Mouse (Mus musculus) erythroid progenitor cell, adult 5-6 weeks (primary cell): ENCODE measurements around the gene Atf5. TPM values are rescaled to one million over a fixed set of nuclear protein-coding genes. Genes with fewer than 3 reads are reported as not detected.

Experiments
- ATAC-seq: replicated peaks from 2 replicates; pipeline ENCODE4 v1.8.0; 2016; ENCODE audit warnings: moderate number of reproducible peaks, mild to moderate bottlenecking, moderate TSS enrichment, inconsistent platforms; ENCODE audit not compliant: poor library complexity, low FRiP score, severe bottlenecking
- total RNA-seq, 2 experiments: library from RNA; stranded (forward) in 1 of 2; stranded (reverse) in 1 of 2; fragments of 150-400 nt in 1 of 2; fragments of 186-747, 209-891 nt in 1 of 2; gene quantifications; 2 replicates each; pipeline versions ENCODE4 v1.2.3 to v1.2.4; 2015 to 2017; ENCODE audit warnings: low replicate concordance in 2 of 2

Gene Atf5
- total RNA-seq, 2 experiments from 2014 or later: 2.8 to 3.4 TPM

GRCm38 (mm10) chr7:44850789-44851624 lies 34.5 kb upstream of the Atf5 start:
- ATAC-seq: no peak

- no peak for ATAC-seq
These were observed 33.7 kb upstream of the Atf5 start for GRCm38 (mm10) chr7:44850146-44850545.

- peak; percentile 55 for ATAC-seq
These were observed 33.1 kb upstream of the Atf5 start for GRCm38 (mm10) chr7:44849416-44850111.

GRCm38 (mm10) chr7:44848561-44849415 lies 32.3 kb upstream of the Atf5 start, which contains the start of the genes Akt1s1 and Tbc1d17:
Akt1s1 (plus strand) TSS chr7:44848991.
Tbc1d17 (minus strand) TSS chr7:44849079.
- peak; percentile 78 for ATAC-seq

- ATAC-seq: no peak
These were observed 31.3 kb upstream of the Atf5 start for GRCm38 (mm10) chr7:44847772-44848171.

- no peak for ATAC-seq
These were observed 30.3 kb upstream of the Atf5 start for GRCm38 (mm10) chr7:44846804-44847203.

- ATAC-seq: no peak
These were observed 28.5 kb upstream of the Atf5 start for GRCm38 (mm10) chr7:44845006-44845405.

- no peak for ATAC-seq
These were observed 25.5 kb upstream of the Atf5 start for GRCm38 (mm10) chr7:44841825-44842463.

- no peak for ATAC-seq
These were observed 24.0 kb upstream of the Atf5 start for GRCm38 (mm10) chr7:44840426-44840825.

GRCm38 (mm10) chr7:44839491-44840191 lies 23.2 kb upstream of the Atf5 start:
- no peak for ATAC-seq

GRCm38 (mm10) chr7:44839171-44839490 lies 22.7 kb upstream of the Atf5 start:
- ATAC-seq: no peak

- ATAC-seq: no peak
These were observed 21.6 kb upstream of the Atf5 start for GRCm38 (mm10) chr7:44838073-44838472.

- no peak for ATAC-seq
These were observed 20.1 kb upstream of the Atf5 start for GRCm38 (mm10) chr7:44836423-44837053.

- no peak for ATAC-seq
These were observed 19.6 kb upstream of the Atf5 start for GRCm38 (mm10) chr7:44836016-44836404.

GRCm38 (mm10) chr7:44835373-44836015 lies 19.0 kb upstream of the Atf5 start:
- ATAC-seq: no peak

GRCm38 (mm10) chr7:44832763-44833162 lies 16.3 kb upstream of the Atf5 start:
- ATAC-seq: no peak

GRCm38 (mm10) chr7:44828706-44829105 lies 12.2 kb upstream of the Atf5 start:
- no peak for ATAC-seq

GRCm38 (mm10) chr7:44826771-44827170 lies 10.3 kb upstream of the Atf5 start:
- no peak for ATAC-seq
